Mouse (Mus musculus) limb, embryonic 15.5 days (tissue): Measurements from ENCODE around the gene Ccdc3. TPM values are rescaled to one million over a fixed set of nuclear protein-coding genes. Genes with fewer than 3 reads are reported as not detected.

ENCODE experiments used
- ATAC-seq: fragments of 200-750 bp; cut with Nextera tagmentation; 2 replicates; pipeline ENCODE4 v1.8.0; 2017; ENCODE audit warnings: low read depth, moderate TSS enrichment; ENCODE audit not compliant: insufficient number of reproducible peaks, low FRiP score, low TSS enrichment
- H3K27ac ChIP-seq: fragments of 300-500 bp; sonication (generic); 2 replicates; pipeline ENCODE4 v1.5.1; 2015; ENCODE audit warnings: moderate library complexity, mild to moderate bottlenecking, inconsistent platforms
- H3K27me3 ChIP-seq: fragments of 300-500 bp; sonication (generic); 2 replicates; pipeline ENCODE4 v1.6.1; 2015; ENCODE audit warnings: inconsistent platforms
- H3K36me3 ChIP-seq: fragments of 300-500 bp; sonication (generic); 2 replicates; pipeline ENCODE4 v1.6.1; 2015; ENCODE audit warnings: inconsistent platforms
- H3K4me1 ChIP-seq: fragments of 300-500 bp; sonication (generic); 2 replicates; pipeline ENCODE4 v1.6.1; 2015; ENCODE audit warnings: inconsistent platforms
- H3K4me2 ChIP-seq: fragments of 300-500 bp; sonication (generic); 2 replicates; pipeline ENCODE4 v1.6.1; 2015; ENCODE audit warnings: mild to moderate bottlenecking, inconsistent platforms
- H3K4me3 ChIP-seq: fragments of 300-500 bp; sonication (generic); 2 replicates; pipeline ENCODE4 v1.5.1; 2015; ENCODE audit warnings: mild to moderate bottlenecking, inconsistent platforms
- H3K9ac ChIP-seq: fragments of 300-500 bp; sonication (generic); 2 replicates; pipeline ENCODE4 v1.6.1; 2015; ENCODE audit warnings: inconsistent platforms
- H3K9me3 ChIP-seq: fragments of 300-500 bp; sonication (generic); 2 replicates; pipeline ENCODE4 v1.6.1; 2016; ENCODE audit warnings: inconsistent platforms
- WGBS: fragments of 180-500 bp; shearing (Covaris S2); methylation state at CpG from one replicate; pipeline ENCODE4 v1.1.7; 2015; 5-methylcytosine and 5-hydroxymethylcytosine counted together
- polyA plus RNA-seq: library from polyadenylated mRNA; unstranded; fragments of >200 nt; fragmentation: Nextera tagmentation; extraction: Ambion mirVana; gene quantifications from 2 replicates; pipeline ENCODE4 v1.2.1, GENCODE M21; 2015

The Ccdc3 gene
- polyA plus RNA-seq, 1 experiment from 2014 or later: 19.9 TPM

DNA sequence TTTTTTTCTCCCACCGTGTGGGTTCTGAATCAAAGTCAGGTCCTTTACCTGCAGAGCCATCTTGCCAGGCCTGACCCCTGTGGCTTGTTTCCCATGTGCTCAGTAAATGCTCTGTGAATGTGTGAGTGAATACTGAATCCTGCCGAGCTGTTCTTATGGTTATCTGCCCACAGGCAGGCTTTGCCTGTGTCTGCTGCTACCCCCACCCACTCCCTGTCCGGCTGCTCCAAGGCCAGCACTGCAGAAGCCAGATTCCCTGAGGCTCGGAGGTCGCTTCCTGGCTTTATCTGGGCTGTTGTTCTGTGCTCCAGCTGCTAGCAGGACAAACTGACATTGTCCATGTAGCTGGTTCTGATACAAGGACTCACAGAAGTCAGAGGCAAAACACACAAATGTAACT, 25.2 kb downstream of the Ccdc3 start:
- H3K9me3 ChIP-seq: no peaks in the 10 kb centered on the region
- no peak overlapping the region for H3K27ac ChIP-seq
- ATAC-seq: no peak

DNA sequence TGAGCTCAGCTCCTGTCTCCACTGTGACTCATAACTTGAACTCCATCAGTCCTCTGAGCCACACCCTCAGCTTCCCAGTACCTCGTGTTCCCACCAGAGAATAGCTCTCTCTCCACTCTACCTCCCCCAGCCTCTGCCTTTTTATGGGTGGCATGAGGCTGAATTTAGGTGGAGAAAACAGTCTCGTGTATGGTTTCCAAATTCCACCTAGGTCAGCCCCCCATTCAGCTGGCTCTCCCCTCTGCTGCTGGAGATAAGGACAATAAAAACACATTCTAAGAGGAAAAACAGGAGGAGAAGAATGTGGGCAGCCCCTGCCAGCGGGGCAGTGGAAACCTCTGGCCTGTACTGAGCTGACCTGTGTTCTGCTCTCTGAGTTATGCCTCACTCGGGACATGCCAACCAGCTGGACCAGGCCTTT, 28.4 kb downstream of the Ccdc3 start:
- no peaks in the 10 kb centered on the region for H3K27me3 ChIP-seq
- H3K27ac ChIP-seq: no peak overlapping the region
- WGBS: 40% methylated on average over 4 of the region's 4 CpGs
- no peaks in the 10 kb centered on the region for H3K9me3 ChIP-seq
- no peak overlapping the region for H3K4me2 ChIP-seq
- H3K4me1 ChIP-seq: peaks cover 5% of the 10 kb centered on the region
- no peak overlapping the region for H3K4me3 ChIP-seq
- H3K9ac ChIP-seq: no peak overlapping the region
- no peaks in the 10 kb centered on the region for H3K36me3 ChIP-seq
- no peak for ATAC-seq

More for the DNA sequence above, 25.2 kb downstream of the Ccdc3 start:
- no peak overlapping the region for H3K4me2 ChIP-seq
- no peak overlapping the region for H3K4me3 ChIP-seq
- no peak overlapping the region for H3K9ac ChIP-seq
- no peaks in the 10 kb centered on the region for H3K27me3 ChIP-seq
- no peaks in the 10 kb centered on the region for H3K36me3 ChIP-seq
- 38% methylated on average over 5 of the region's 5 CpGs for WGBS
- 0 out of 2 replicates have a peak, but pooled peaks cover under 1% of the 10 kb centered on the region for H3K4me1 ChIP-seq

DNA sequence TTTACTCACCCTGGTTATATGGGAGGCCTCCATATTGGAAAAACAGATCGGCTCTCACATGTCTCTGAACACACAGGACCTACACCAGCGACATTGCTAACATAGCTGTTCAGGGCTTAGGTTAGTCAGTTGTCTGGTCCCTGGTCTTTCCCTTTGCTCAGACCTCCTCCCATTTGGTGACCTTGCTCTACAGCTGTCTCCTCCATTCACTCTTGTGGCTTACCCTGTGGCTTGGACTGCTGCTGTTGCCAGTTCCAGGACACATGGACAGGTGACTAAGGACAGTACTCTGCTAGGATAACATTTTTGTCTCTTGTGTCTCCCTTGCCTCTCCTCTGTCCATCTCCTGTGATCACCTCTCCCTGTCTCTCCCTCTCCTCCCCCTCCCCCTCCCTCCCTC, 29.2 kb downstream of the Ccdc3 start:
- H3K4me1 ChIP-seq: peaks cover 11% of the 10 kb centered on the region
- WGBS: 69% methylated on average over 2 of the region's 2 CpGs
- no peaks in the 10 kb centered on the region for H3K9me3 ChIP-seq
- no peaks in the 10 kb centered on the region for H3K27me3 ChIP-seq
- no peaks in the 10 kb centered on the region for H3K36me3 ChIP-seq
- no peak overlapping the region for H3K27ac ChIP-seq
- H3K9ac ChIP-seq: no peak overlapping the region
- no peak overlapping the region for H3K4me3 ChIP-seq
- ATAC-seq: no peak
- H3K4me2 ChIP-seq: no peak overlapping the region

DNA sequence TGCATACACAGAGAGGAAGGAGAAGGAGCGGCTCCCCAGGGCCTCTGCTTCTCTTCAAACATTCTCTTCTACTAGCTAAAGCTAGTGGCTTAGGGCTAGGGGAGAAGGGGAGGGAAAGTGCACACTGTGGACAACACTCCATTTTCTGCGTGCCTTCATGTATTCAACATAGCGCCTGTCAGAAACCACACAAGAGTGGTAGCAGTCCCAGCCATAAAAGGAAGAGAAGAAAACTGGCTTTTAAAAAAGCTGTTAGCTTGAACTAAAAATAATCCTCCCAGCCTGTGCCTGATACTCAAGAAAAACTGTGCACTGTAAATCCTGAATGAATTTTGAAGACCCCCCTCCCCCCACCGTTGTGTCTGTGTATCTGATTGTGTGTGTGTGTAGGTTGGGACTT, 33.2 kb downstream of the Ccdc3 start:
- peak overlapping the region; percentile 18; the same call in 1 of the 2 replicates for H3K27ac ChIP-seq

DNA sequence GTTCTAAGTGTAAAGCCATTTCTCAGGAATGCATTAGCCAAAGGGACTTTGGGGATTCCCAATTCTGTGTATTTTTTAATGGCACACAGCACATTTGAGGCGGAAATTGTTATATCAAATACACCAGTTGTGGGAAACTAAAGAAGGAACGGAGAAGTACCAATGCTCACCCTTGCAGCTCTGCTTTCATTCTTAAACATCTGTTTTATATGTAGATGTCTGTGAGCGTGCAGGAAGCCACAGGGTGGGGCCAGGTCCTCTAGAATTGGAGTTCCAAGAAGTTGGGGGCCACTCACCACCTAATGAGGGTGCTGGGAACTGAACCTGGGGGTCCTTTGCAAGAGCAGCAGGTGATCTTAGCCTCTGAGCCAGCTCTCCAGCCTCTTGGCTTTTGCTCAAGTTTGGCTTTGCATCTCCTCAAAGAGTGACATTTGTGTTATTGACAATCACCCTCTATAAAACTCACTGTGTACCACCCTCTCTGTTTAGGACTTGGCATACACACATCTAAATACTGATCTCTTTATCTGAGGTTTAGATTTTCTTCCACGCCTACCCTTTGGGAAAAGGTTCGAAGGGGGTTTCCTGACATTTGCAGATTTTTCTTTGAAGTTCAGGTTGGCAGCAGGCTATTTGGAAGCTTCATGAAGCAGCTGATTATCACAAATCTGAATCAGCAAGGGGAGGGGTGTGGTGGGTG, 33.9 kb downstream of the Ccdc3 start:
- no peak for ATAC-seq
- H3K9ac ChIP-seq: no peak overlapping the region
- no peaks in the 10 kb centered on the region for H3K9me3 ChIP-seq
- no peaks in the 10 kb centered on the region for H3K27me3 ChIP-seq
- no peak overlapping the region for H3K4me3 ChIP-seq
- no peak overlapping the region for H3K4me2 ChIP-seq
- peaks cover 11% of the 10 kb centered on the region for H3K4me1 ChIP-seq
- H3K36me3 ChIP-seq: no peaks in the 10 kb centered on the region
- no peak overlapping the region for H3K27ac ChIP-seq
- 54% methylated on average over 5 of the region's 5 CpGs for WGBS

More for the DNA sequence above, 33.2 kb downstream of the Ccdc3 start:
- WGBS: 64% methylated on average over 4 of the region's 4 CpGs
- H3K4me3 ChIP-seq: no peak overlapping the region
- H3K4me2 ChIP-seq: no peak overlapping the region
- ATAC-seq: no peak
- no peaks in the 10 kb centered on the region for H3K27me3 ChIP-seq
- H3K9me3 ChIP-seq: no peaks in the 10 kb centered on the region
- H3K9ac ChIP-seq: no peak overlapping the region
- H3K36me3 ChIP-seq: no peaks in the 10 kb centered on the region
- H3K4me1 ChIP-seq: peaks cover 11% of the 10 kb centered on the region

DNA sequence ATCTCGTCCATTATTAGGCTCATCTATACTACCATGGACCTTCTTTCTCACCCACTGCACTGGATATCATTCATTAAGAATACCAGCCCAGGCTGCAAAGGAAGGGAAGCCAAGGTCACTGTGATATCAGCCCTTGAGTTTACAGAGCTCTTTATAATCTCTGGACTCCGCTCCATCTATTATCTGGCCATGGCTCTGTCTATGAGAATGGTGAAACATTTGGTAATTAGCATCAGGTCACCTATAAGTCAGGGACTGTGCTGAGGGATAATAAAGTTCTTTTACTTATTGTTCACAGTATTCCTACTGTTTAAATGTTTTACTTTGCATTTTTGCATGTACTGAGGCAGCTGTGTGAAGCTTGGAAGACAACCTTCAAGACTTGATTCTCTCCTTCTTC, 35.2 kb downstream of the Ccdc3 start:
- Histone ChIP-seq H3K36me3 (no peaks in the 10 kb centered on the region), H3K4me1 (peaks cover 11% of the 10 kb centered on the region), H3K4me2 (no peak overlapping the region), H3K9ac (no peak overlapping the region), H3K27me3 (no peaks in the 10 kb centered on the region), H3K4me3 (no peak overlapping the region), H3K9me3 (no peaks in the 10 kb centered on the region), H3K27ac (no peak overlapping the region)
- ATAC-seq: no peak
- WGBS: 93% methylated on average over 2 of the region's 2 CpGs

DNA sequence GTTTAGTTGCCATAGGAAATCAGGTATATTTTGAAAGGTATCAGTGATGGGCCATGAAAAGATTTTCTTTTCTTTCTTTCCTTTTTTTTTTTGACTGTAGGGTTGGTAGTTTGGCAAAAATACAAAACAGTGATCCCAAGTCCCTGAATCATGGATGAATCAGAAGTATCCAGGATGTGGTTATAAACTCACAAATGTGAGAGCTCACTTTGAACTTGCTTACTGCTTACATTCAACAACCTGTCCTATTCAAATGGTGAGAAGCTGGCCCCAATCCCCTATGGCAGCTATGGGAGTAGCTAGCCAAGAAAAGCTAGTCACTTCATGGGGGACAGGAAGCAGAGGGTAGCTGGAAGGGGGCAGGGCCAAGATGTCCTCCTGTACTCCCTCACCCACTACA, 37.1 kb downstream of the Ccdc3 start:
- no peak overlapping the region for H3K4me2 ChIP-seq
- ATAC-seq: no peak

DNA sequence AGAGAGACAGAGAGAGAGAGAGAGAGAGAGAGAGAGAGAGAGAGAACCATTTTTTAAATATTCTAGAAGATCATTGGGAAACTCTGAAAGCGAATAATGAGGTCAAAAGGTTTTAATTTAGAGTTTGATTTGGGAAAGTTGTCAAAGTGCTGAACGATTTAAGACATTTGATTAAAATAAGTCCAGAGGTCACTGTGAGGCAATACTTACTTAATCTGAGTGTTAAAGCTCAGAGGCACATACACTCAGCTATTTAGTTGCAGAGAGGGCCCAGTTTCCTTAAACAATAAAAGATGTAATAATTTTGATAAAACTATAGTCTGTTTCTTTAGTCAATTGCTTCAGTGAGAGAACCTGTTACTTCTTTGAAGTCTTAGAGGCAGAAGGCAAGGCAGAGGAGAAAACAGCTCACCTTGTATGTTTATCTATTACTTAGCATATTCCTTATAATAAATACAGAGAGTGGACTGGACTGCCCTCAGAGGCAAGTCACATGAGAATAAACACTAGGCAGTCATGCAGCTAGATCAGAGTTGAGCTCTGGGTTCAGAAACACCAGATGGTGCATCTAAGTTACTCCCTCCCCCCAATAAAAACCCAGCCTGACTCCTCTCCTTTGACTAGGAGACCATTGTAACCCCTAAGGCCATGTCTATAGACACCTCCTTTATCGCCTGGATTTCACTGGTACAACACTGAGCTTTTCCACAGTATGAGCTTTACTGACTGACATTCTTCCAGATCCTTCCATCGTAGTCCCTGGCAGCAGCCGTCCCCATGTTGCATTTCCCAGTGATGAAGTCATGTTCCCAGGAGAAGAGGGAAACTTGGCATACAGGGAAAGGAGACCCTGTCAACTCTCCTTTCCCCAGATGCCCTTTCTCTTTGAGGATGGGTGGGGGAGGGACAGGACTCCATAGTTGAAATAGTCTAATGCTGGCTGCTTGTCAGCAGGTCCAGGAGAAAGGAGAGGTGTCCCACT, 44.2 kb downstream of the Ccdc3 start:
- Histone ChIP-seq H3K36me3 (no peaks in the 10 kb centered on the region), H3K27me3 (no peaks in the 10 kb centered on the region)

More for the DNA sequence above, 37.1 kb downstream of the Ccdc3 start:
- Histone ChIP-seq H3K27ac (no peak overlapping the region), H3K36me3 (no peaks in the 10 kb centered on the region), H3K4me3 (no peak overlapping the region), H3K4me1 (peaks cover 11% of the 10 kb centered on the region), H3K9me3 (no peaks in the 10 kb centered on the region), H3K9ac (no peak overlapping the region), H3K27me3 (no peaks in the 10 kb centered on the region)

DNA sequence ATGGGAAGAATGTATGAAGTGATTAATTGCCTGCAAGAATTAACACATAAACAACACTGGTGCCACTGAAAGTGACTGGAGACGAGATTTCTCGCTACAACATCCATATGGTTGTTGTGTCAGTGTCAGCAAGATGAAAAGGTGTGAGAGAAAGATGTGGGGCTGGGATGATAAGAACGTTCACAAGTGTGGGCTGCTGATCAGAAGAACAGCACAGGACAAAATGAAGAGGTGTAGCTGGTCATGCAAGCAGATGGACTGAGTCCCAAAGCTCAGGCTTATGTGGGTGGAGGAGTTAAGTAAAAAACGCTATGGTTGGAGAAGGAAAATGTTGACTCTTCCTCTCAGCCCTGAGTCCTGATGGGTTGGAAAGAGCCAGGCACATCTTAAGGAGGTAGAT, 46.6 kb downstream of the Ccdc3 start:
- 71% methylated on average over 4 of the region's 4 CpGs for WGBS
- Histone ChIP-seq H3K27me3 (no peaks in the 10 kb centered on the region), H3K9me3 (no peaks in the 10 kb centered on the region), H3K9ac (no peak overlapping the region), H3K4me3 (no peak overlapping the region), H3K4me1 (peaks cover 3% of the 10 kb centered on the region; the same call in 1 of the 2 replicates), H3K36me3 (no peaks in the 10 kb centered on the region), H3K27ac (no peak overlapping the region), H3K4me2 (no peak overlapping the region)
- ATAC-seq: no peak

More for the DNA sequence above, 44.2 kb downstream of the Ccdc3 start:
- H3K9me3 ChIP-seq: no peaks in the 10 kb centered on the region
- no peak overlapping the region for H3K9ac ChIP-seq
- no peak for ATAC-seq
- no peaks in the 10 kb centered on the region; the same call in 1 of the 2 replicates for H3K4me1 ChIP-seq
- H3K27ac ChIP-seq: no peak overlapping the region
- H3K4me2 ChIP-seq: no peak overlapping the region
- no peak overlapping the region for H3K4me3 ChIP-seq
- 51% methylated on average over 5 of the region's 5 CpGs for WGBS

DNA sequence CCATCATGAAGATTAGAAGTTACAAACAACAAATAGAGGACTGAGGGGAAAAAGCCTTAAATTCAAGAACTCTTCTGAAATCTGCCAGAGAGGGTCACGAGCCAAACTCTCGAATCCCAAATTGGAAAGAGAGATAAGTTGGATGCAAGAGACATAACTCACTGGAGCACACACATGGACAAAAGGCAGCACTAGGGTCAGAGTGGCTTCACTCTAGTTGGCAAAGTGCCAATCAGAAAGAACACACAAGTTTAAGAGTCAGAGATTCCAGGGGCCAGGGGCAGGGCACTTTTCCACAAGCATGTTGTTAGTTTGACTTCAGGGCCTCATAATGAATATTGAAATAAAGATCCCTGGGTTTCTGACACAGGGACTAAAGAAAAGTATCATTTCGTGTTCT, 48.1 kb downstream of the Ccdc3 start:
- ATAC-seq: no peak
- H3K36me3 ChIP-seq: no peaks in the 10 kb centered on the region
- no peak overlapping the region for H3K9ac ChIP-seq
- 0 out of 2 replicates have a peak, but pooled peaks cover 3% of the 10 kb centered on the region for H3K4me1 ChIP-seq
- H3K9me3 ChIP-seq: no peaks in the 10 kb centered on the region
- 77% methylated on average over 3 of the region's 3 CpGs for WGBS
- H3K27me3 ChIP-seq: no peaks in the 10 kb centered on the region
- no peak overlapping the region for H3K4me3 ChIP-seq
- no peak overlapping the region for H3K27ac ChIP-seq
- no peak overlapping the region for H3K4me2 ChIP-seq

DNA sequence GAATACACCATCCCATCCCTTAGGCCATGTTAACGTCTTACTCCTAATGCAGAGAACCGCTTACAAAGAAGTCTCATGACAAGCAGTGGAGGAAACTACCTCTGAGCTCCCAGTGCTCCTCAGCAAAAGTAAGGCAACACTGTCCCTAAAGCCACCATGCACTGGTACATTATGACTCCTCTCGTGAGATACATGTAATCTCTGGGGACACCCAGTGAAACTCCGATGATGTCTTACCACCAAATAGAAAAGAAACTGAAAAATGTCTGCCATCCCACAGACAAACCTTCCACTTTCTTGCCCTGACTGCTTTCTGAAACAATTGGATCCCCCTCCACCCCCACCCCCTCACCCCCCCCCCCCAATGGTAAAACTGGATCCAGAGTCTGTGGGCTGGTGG, 54.6 kb downstream of the Ccdc3 start:
- H3K9ac ChIP-seq: no peak overlapping the region
- no peaks in the 10 kb centered on the region for H3K27me3 ChIP-seq
- H3K36me3 ChIP-seq: no peaks in the 10 kb centered on the region
- H3K4me2 ChIP-seq: no peak overlapping the region
- no peaks in the 10 kb centered on the region for H3K9me3 ChIP-seq
- H3K4me3 ChIP-seq: no peak overlapping the region
- WGBS: 87% methylated on average over 4 of the region's 4 CpGs
- H3K4me1 ChIP-seq: no peaks in the 10 kb centered on the region; the same call in 1 of the 2 replicates
- ATAC-seq: no peak
- no peak overlapping the region for H3K27ac ChIP-seq

DNA sequence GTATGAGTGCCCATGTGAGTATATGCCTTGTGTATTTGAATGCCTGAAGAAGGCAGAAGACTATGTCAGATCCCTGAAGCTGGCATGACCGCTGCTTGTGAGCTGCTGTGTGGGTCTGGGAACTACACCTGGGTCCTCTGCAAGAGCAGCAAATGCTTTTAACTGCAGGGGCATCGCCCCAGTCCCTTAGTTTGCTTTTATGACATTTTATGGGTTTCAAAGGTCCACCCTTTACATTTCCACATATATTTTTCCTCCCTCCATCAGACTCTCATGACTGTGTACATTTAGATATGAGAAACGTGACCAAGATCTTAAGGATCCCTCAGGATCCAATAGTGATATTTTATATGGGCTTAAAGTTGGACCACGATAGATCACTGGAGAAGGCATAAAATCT, 55.5 kb downstream of the Ccdc3 start:
- no peak overlapping the region for H3K4me2 ChIP-seq
- no peaks in the 10 kb centered on the region for H3K36me3 ChIP-seq
- no peak for ATAC-seq
- 73% methylated on average over 4 of the region's 4 CpGs for WGBS
- H3K4me3 ChIP-seq: no peak overlapping the region
- H3K27me3 ChIP-seq: no peaks in the 10 kb centered on the region
- no peaks in the 10 kb centered on the region for H3K9me3 ChIP-seq
- H3K9ac ChIP-seq: no peak overlapping the region
- H3K4me1 ChIP-seq: no peaks in the 10 kb centered on the region; the same call in 1 of the 2 replicates
- no peak overlapping the region for H3K27ac ChIP-seq
